8 mouse cellular contexts compared by ENCODE assay signal in the genomic region with DNA sequence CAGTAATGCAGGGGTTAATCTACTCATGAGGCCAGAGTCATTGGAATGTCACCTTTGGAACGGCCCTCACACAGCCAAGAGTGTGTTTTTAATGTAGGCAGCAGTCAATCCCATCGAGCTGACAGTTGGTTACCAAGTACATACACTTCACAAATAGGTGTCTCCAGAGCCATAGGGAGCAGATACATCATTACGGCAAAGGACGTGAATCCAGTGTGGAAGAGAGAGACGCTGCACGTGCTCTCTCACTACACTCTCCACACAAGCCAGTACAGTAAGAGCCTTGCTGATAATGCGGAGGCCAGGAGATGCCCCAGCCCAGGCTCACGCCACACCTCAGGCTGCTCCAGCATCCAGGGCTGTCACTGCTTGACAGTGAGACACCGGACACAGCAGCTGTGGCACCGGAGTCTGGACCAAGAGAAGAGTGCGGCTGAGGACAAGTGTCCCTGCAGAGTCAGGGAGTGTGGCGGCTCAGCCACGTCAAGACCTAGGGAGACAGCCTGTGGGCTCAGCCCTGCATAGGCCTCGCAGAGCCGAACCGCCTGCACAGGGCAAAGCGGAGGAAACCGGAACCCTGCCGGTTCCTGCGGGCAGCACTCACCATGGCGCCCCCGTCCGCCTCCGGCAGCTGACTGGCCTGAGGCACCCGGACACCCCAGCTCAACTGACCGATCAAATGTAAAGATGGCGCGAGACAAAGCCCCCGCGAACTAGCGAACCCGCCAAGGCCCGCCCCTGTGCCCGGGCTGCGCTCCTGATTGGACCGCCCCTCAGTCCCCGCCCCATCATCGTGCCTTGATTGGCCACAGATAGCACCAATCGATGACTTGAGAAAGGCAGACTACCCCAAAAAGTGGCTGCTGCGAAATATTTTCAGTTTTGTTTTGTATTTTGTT. TPM values are rescaled to one million over a fixed set of nuclear protein-coding genes. Genes with fewer than 3 reads are reported as not detected.
DNase-seq lines count a peak whose midpoint lies in the region; ATAC-seq and TF ChIP-seq lines count a peak whose summit lies in the region.

Gene Zfp39 (minus strand): TSS at position 715 of the 899 bp plus-strand sequence.

- no peak for TF ChIP-seq EP300 in stomach, postnatal 0 days (optimal IDR thresholded peaks at IDR 0.05)

- H3K9ac ChIP-seq in forebrain, embryonic 13.5 days = peak within 1 kb of the TSS; percentile 91
- peak within 1 kb of the TSS; percentile 97 for H3K9ac ChIP-seq in liver, embryonic 16.5 days (ENCODE audit: low read depth, low read length)
- H3K9ac ChIP-seq in neural tube, embryonic 12.5 days = peak within 1 kb of the TSS; percentile 84
- peak within 1 kb of the TSS; percentile 85 for H3K9ac ChIP-seq in stomach, postnatal 0 days (ENCODE audit: low read length)

- intact Hi-C loops in heart, postnatal 10 days (cut with DNase I) = no loop called here

- under 1% methylated on average over 40 of the region's 40 CpGs for WGBS in forebrain, embryonic 13.5 days
- under 1% methylated on average over 40 of the region's 40 CpGs for WGBS in large intestine, adult 2 months
- under 1% methylated on average over 40 of the region's 40 CpGs for WGBS in liver, embryonic 16.5 days (ENCODE audit: insufficient replicate concordance)
- under 1% methylated on average over 40 of the region's 40 CpGs for WGBS in neural tube, embryonic 12.5 days
- WGBS in stomach, postnatal 0 days = under 1% methylated on average over 40 of the region's 40 CpGs

- peaks cover 21% of the 10 kb centered on the region for H3K4me1 ChIP-seq in forebrain, embryonic 13.5 days
- H3K4me1 ChIP-seq in liver, embryonic 16.5 days (ENCODE audit: control insufficient read depth, low read depth, low read length) = peaks cover 31% of the 10 kb centered on the region
- peaks cover 6% of the 10 kb centered on the region; the same call in 1 of the 2 replicates for H3K4me1 ChIP-seq in neural tube, embryonic 12.5 days
- 0 out of 2 replicates have a peak, but pooled peaks cover 4% of the 10 kb centered on the region for H3K4me1 ChIP-seq in stomach, postnatal 0 days (replicated peaks; ENCODE audit: control insufficient read depth, insufficient read depth)

- peaks cover 26% of the 10 kb centered on the region for H3K36me3 ChIP-seq in forebrain, embryonic 13.5 days (ENCODE audit: poor library complexity, severe bottlenecking)
- H3K36me3 ChIP-seq in liver, embryonic 16.5 days (ENCODE audit: control insufficient read depth, insufficient read depth) = peaks cover 25% of the 10 kb centered on the region
- H3K36me3 ChIP-seq in neural tube, embryonic 12.5 days = peaks cover 17% of the 10 kb centered on the region
- peaks cover 8% of the 10 kb centered on the region; the same call in 1 of the 2 replicates for H3K36me3 ChIP-seq in stomach, postnatal 0 days (ENCODE audit: control insufficient read depth, insufficient read depth, low read length)

- H3K4me3 ChIP-seq in forebrain, embryonic 13.5 days = peak within 1 kb of the TSS; percentile 84
- peak within 1 kb of the TSS; percentile 90 for H3K4me3 ChIP-seq in liver, embryonic 16.5 days (ENCODE audit: low read depth, low read length)
- peak within 1 kb of the TSS; percentile 76 for H3K4me3 ChIP-seq in neural tube, embryonic 12.5 days
- H3K4me3 ChIP-seq in stomach, postnatal 0 days (ENCODE audit: low read depth, low read length) = peak within 1 kb of the TSS; percentile 60

- DNase-seq in ES-CJ7 (ENCODE audit: low read depth, low spot score) = peak; percentile 91
- DNase-seq in heart, postnatal 10 days = peak; percentile 97 to 98
- peak; percentile 65 for DNase-seq in large intestine, adult 2 months (ENCODE audit: low read depth, low spot score)
- peak; percentile 92 for DNase-seq in stomach, postnatal 0 days (ENCODE audit: low spot score)

- TF ChIP-seq CTCF in stomach, postnatal 0 days (IDR thresholded peaks at IDR 0.05; ENCODE audit: low read depth) = 0 out of 2 replicates have a peak, but pooled peaks have one; percentile 17

- ATAC-seq in cerebellum, adult (ENCODE audit: insufficient number of reproducible peaks, low FRiP score, low TSS enrichment) = peak; percentile 94
- peak; percentile 99 for ATAC-seq in forebrain, embryonic 13.5 days
- peak; percentile 93 for ATAC-seq in liver, embryonic 16.5 days (ENCODE audit: low read depth)
- ATAC-seq in neural tube, embryonic 12.5 days (ENCODE audit: low FRiP score, low read depth) = peak; percentile 99
- peak; percentile 96 for ATAC-seq in stomach, postnatal 0 days (ENCODE audit: low FRiP score, low TSS enrichment)

- no peaks in the 10 kb centered on the region for H3K9me3 ChIP-seq in forebrain, embryonic 13.5 days (replicated peaks)
- no peaks in the 10 kb centered on the region for H3K9me3 ChIP-seq in liver, embryonic 16.5 days (replicated peaks; ENCODE audit: control insufficient read depth, low read length)
- H3K9me3 ChIP-seq in neural tube, embryonic 12.5 days = no peaks in the 10 kb centered on the region
- H3K9me3 ChIP-seq in stomach, postnatal 0 days (ENCODE audit: control insufficient read depth, low read length) = no peaks in the 10 kb centered on the region

- H3K27ac ChIP-seq in forebrain, embryonic 13.5 days = peak within 1 kb of the TSS; percentile 69
- peak within 1 kb of the TSS; percentile 95 for H3K27ac ChIP-seq in liver, embryonic 16.5 days (ENCODE audit: low read length)
- peak within 1 kb of the TSS; percentile 75 for H3K27ac ChIP-seq in neural tube, embryonic 12.5 days
- peak within 1 kb of the TSS; percentile 91 for H3K27ac ChIP-seq in stomach, postnatal 0 days (replicated peaks)

- H3K27me3 ChIP-seq in forebrain, embryonic 13.5 days = no peaks in the 10 kb centered on the region
- no peaks in the 10 kb centered on the region for H3K27me3 ChIP-seq in liver, embryonic 16.5 days (ENCODE audit: control insufficient read depth, insufficient read depth, low read depth, low read length)
- no peaks in the 10 kb centered on the region for H3K27me3 ChIP-seq in neural tube, embryonic 12.5 days (replicated peaks)
- no peaks in the 10 kb centered on the region for H3K27me3 ChIP-seq in stomach, postnatal 0 days (ENCODE audit: control insufficient read depth, insufficient read depth, low read length)

- H3K4me2 ChIP-seq in forebrain, embryonic 13.5 days = peak within 1 kb of the TSS; percentile 71
- H3K4me2 ChIP-seq in liver, embryonic 16.5 days (ENCODE audit: low read depth, low read length) = peak within 1 kb of the TSS; percentile 88
- H3K4me2 ChIP-seq in neural tube, embryonic 12.5 days (replicated peaks) = peak within 1 kb of the TSS; percentile 88
- peak within 1 kb of the TSS; percentile 79 for H3K4me2 ChIP-seq in stomach, postnatal 0 days (replicated peaks; ENCODE audit: low read depth)

RNA-seq across cellular contexts. Expression of gene Zfp39, which starts in this region (rescaled TPM):
- 4.8 and 4.9 TPM in 2 replicates for polyA plus RNA-seq in forebrain, embryonic 13.5 days (2015; fragmentation: Nextera tagmentation; extraction: Ambion mirVana)
- 1 to 10 TPM; 5.2 to 6.1 TPM for total RNA-seq in heart, postnatal 10 days (2021)
- 0.38 and 0.89 TPM in 2 replicates for polyA plus RNA-seq in large intestine, adult 2 months (2012; rRNA removed)
- 4.2 and 5.6 TPM in 2 replicates for polyA plus RNA-seq in liver, embryonic 16.5 days (2015; fragmentation: Nextera tagmentation; extraction: Ambion mirVana)
- 4.3 and 7.0 TPM in 2 replicates for polyA plus RNA-seq in neural tube, embryonic 12.5 days (2016; fragmentation: Nextera tagmentation; extraction: Ambion mirVana)
- 1.6 and 1.9 TPM in 2 replicates for polyA plus RNA-seq in stomach, postnatal 0 days (2015; fragmentation: Nextera tagmentation; extraction: Ambion mirVana)

Comparison
In these comparisons a context has a peak if more than half of its experiments do, and no peak if none do; other contexts are left out.
1. Peak in every context shown above with its lines: DNase-seq, ATAC-seq, H3K4me3 ChIP-seq and H3K27ac ChIP-seq.
2. Peak in DNase-seq in large intestine, adult 2 months; RNA of the gene not detected or under 1 TPM.